Mouse (Mus musculus): Measurements from ENCODE around the gene Zbtb34. TPM values are rescaled to one million over a fixed set of nuclear protein-coding genes. Genes with fewer than 3 reads are reported as not detected.

The Zbtb34 gene
- polyA plus RNA-seq (2017; shearing (Covaris generic)) = 0.82 TPM

DNA sequence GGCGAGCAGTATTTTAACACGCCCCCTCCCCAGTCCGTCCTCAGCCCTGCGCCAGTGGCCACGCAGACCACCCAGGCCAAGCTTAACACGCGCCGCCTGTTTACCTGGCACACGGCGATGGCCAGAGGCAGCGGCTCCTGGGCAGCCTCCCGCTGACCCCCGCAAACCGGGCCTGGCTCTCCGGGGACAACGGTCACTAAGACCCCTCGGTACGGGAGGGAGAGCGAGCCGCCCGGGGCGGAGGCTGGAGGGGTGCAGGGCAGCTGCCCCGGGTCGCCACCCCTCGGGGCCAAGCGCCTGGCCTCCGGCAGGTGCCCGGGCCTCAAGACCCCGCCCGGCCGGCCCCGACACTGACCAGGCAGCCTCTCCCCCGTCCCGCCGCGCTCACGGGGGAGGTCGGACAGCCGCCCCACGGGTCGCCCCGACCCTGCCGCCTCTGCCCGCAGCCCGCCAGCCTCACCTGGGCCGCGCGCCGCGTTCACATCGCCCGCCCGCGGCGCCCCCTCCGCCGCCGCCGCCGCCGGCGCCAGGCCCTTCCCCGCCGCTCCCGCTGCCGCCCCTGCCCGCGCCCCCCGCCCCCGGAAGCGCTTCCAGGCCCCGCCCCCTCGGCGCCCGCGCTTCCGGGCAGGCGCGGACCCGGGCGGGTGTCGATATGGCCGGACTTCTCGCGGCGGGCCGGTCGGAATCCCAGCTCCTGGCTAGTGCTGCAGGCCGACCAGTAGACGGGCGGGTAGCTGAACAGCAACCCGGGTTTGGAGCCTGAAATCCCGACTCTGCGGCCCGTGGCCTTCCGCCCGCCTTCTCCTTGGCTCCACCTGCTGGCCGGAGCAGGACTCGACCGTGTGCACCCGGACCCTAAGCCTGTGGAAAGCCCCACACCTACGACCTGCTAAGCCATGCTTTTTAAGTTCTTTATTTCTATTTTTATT lies at the start of gene Zbtb34:
Gene Zbtb34, minus strand, starts transcription at position 554 of the 929 bp plus-strand sequence.

DNA sequence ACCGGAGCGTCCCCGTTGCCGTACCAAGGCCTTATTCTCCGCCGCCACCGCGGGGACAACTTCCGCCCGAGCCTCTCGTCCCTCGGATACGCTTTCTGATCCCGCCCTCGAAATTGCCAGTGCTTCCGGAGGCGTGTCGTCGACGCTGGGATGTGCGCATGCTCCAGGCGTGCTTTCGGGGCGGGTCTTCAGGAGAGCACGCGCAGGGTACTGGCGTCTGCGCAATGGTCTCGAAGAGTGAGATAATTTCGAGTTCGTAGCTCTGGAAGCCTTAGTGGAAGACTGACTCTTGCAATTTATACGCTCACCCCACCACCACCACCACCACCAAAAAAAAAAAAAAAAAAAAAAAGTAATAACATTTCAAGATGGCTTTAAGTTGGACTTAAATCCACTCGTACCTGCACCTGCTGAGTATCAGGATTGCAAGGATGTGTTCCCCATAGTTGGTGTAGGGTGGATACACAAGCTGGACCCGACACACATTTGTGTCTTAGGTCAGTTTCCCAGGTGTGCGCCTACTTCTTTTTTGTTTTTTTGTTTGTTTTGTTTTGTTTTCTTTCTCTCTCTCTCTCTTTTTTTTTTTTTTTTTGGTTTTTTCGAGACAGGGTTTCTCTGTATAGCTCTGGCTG lies 37.5 kb upstream of the Zbtb34 start, which contains the start of gene Zbtb43:
Gene Zbtb43, minus strand, starts transcription at position 94 of the 632 bp plus-strand sequence.

DNA sequence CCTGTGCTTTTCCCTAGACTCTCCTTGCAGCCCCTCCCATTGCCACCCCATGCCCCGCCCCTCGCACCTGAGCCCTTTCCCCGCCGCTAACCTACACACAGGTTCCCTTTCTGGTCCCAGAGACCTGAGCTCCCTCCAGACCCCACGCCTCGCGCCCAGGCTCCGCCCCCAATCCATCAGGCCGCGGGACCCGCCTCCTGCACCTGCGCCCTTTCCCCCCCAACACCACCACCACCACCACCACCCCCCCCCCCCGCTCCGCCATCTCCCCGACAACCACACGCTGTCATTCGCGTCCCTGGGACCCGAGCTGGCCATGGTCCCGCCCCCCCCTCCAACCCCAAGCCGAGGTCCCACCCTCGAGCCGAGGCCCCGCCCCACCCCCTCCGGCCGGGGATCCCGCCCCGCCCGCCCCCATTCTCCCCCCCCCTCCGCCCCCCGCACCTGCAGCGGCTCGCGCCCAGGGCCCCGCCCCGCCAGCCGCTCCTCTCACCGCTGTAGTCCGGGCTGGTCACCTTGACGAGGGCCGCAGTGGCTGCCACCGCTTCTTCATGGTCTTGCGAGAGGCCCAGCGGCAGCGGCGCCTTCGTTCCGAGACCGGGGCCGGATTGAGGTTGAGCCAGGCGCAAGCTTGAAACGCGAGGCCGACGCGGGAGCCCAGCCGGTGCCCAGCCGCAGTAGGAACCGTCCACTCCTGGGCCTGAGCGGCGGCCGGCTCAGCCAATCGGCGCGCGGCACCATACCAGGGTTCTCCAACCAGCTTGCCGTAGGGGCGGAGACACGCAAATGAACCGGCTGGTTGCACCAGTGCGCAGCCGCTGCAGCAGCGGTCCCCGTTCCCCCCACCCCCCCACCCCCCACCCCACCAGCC lies 60.1 kb downstream of the Zbtb34 start, which contains the start of gene Ralgps1:
Gene Ralgps1, minus strand, starts transcription at position 710 of the 871 bp plus-strand sequence.

Other genes with a start within 250 kb of the Zbtb34 start
- 31.2 TPM for gene Angptl2, start 215.3 kb downstream of the Zbtb34 start, polyA plus RNA-seq (2017; shearing (Covaris generic))
- 10.2 TPM for gene Ralgps1, start 59.8 kb downstream of the Zbtb34 start, polyA plus RNA-seq (2017; shearing (Covaris generic))
- 28.2 TPM for gene Zbtb43, start 37.2 kb upstream of the Zbtb34 start, polyA plus RNA-seq (2017; shearing (Covaris generic))
- not detected for gene Lmx1b, start 209.2 kb upstream of the Zbtb34 start, polyA plus RNA-seq (2017; shearing (Covaris generic))

All from activated CD4-positive, CD25-positive, alpha-beta regulatory T cell, adult 9 weeks (primary cell).